Mouse (Mus musculus) E14TG2a.4 (cell line): Measurements from ENCODE around the gene Ago4.

Source experiments
- H3K27me3 ChIP-seq: 2 replicates; pipeline ENCODE4 v1.6.1; 2014; ENCODE audit warnings: low read length, control low read depth; ENCODE audit not compliant: insufficient read depth
- H3K36me3 ChIP-seq: 2 replicates; pipeline ENCODE4 v1.6.1; 2014; ENCODE audit warnings: low read length, control low read depth; ENCODE audit not compliant: insufficient read depth
- H3K4me1 ChIP-seq: replicated peaks from 2 replicates; pipeline ENCODE4 v1.6.1; 2014; ENCODE audit warnings: low read depth, low read length, control low read depth
- H3K4me3 ChIP-seq: replicated peaks from 2 replicates; pipeline ENCODE4 v1.5.1; 2014; ENCODE audit warnings: mild to moderate bottlenecking, low read length
- H3K9me3 ChIP-seq: 2 replicates; pipeline ENCODE4 v1.6.1; 2014; ENCODE audit warnings: low read length, control low read depth
- CTCF ChIP-seq: conservative IDR thresholded peaks from 2 replicates; pipeline ENCODE4 v1.5.1; 2014; ENCODE audit warnings: low read length
- NANOG ChIP-seq: IDR thresholded peaks from 2 replicates; pipeline ENCODE4 v1.6.1; 2014; ENCODE audit warnings: borderline replicate concordance, low read length, mixed read lengths
- POU5F1 ChIP-seq: IDR thresholded peaks from 2 replicates; pipeline ENCODE4 v1.6.1; 2014; ENCODE audit warnings: low read length, borderline replicate concordance

The Ago4 gene

GRCm38 (mm10) chr4:126491977-126492376 is 41.3 kb downstream of the Ago4 start:
- TF ChIP-seq NANOG, result no peak
- TF ChIP-seq CTCF, result no peak
- TF ChIP-seq POU5F1, result no peak
- Histone ChIP-seq H3K4me3 (no peak overlapping the region), H3K36me3 (no peaks in the 10 kb centered on the region), H3K9me3 (no peaks in the 10 kb centered on the region), H3K27me3 (no peaks in the 10 kb centered on the region), H3K4me1 (no peaks in the 10 kb centered on the region)

- no peak overlapping the region for H3K4me3 ChIP-seq
- no peaks in the 10 kb centered on the region for H3K36me3 ChIP-seq
- TF ChIP-seq NANOG (no peak), CTCF (no peak), POU5F1 (no peak)
- no peaks in the 10 kb centered on the region for H3K4me1 ChIP-seq
- peaks cover 5% of the 10 kb centered on the region; the same call in 1 of the 2 replicates for H3K27me3 ChIP-seq
- no peaks in the 10 kb centered on the region for H3K9me3 ChIP-seq
Observed at GRCm38 (mm10) chr4:126490726-126491125, 42.5 kb downstream of the Ago4 start.

- Histone ChIP-seq H3K4me1 (no peaks in the 10 kb centered on the region), H3K36me3 (no peaks in the 10 kb centered on the region), H3K4me3 (no peak overlapping the region), H3K9me3 (no peaks in the 10 kb centered on the region), H3K27me3 (peaks cover 10% of the 10 kb centered on the region; the same call in 1 of the 2 replicates)
- TF ChIP-seq CTCF (no peak), NANOG (no peak), POU5F1 (no peak)
Observed at GRCm38 (mm10) chr4:126489811-126490210, 43.5 kb downstream of the Ago4 start.

GRCm38 (mm10) chr4:126486217-126486616 is 47.1 kb downstream of the Ago4 start:
- H3K36me3 ChIP-seq, result no peaks in the 10 kb centered on the region
- peaks cover 25% of the 10 kb centered on the region; the same call in 1 of the 2 replicates for H3K27me3 ChIP-seq
- 0 out of 2 replicates have a peak, but pooled peaks cover 5% of the 10 kb centered on the region for H3K4me1 ChIP-seq
- H3K9me3 ChIP-seq, result no peaks in the 10 kb centered on the region
- H3K4me3 ChIP-seq, result no peak overlapping the region
- no peak for TF ChIP-seq CTCF
- TF ChIP-seq NANOG, result no peak
- no peak for TF ChIP-seq POU5F1

GRCm38 (mm10) chr4:126485065-126485464 is 48.2 kb downstream of the Ago4 start:
- Histone ChIP-seq H3K9me3 (no peaks in the 10 kb centered on the region), H3K4me3 (no peak overlapping the region), H3K4me1 (peaks cover 11% of the 10 kb centered on the region), H3K27me3 (peaks cover 25% of the 10 kb centered on the region; the same call in 1 of the 2 replicates), H3K36me3 (no peaks in the 10 kb centered on the region)
- TF ChIP-seq CTCF (no peak), NANOG (no peak), POU5F1 (no peak)

DNA sequence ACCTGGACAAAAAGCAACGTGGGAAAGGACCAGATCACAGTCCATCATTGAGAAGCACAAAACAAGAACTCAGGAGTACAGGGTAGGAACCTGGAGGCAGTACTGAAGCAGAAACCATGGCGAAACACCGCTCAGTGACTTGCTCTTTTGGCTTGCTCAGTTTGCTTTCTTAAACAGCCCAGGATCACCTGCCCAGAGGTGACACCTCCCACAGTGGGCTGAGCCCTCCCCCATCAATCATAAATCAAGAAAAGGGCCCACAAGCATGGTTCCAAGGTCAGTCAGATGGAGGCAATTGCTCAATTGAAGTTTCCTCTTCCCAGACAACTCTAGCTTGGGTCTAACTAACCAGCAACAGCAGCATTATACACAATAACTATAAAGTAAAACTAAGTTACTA is 49.4 kb downstream of the Ago4 start:
- no peaks in the 10 kb centered on the region for H3K9me3 ChIP-seq
- peaks cover 17% of the 10 kb centered on the region for H3K4me1 ChIP-seq
- no peak overlapping the region for H3K4me3 ChIP-seq
- TF ChIP-seq CTCF, result no peak
- TF ChIP-seq NANOG, result no peak
- TF ChIP-seq POU5F1, result no peak
- peaks cover 25% of the 10 kb centered on the region; the same call in 1 of the 2 replicates for H3K27me3 ChIP-seq
- H3K36me3 ChIP-seq, result no peaks in the 10 kb centered on the region

DNA sequence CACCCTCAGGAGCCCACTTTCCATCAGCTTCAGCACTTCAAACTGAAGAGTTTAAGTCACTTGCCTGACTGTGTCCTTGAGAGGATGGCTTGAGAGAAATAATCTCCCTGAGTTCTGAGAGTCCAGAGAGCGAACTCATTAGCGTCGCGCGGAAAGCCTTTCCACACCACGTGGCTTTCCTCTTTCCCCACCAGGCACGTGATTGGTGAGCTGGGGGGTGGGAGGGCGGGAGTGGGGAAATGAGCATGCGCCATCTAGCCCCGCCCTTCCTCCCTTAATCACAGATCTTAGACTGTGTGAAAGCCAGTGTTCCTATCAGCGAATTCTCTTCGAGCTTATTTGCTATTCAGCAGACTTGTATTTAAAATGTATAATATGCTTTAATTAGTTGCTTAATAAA is 50.3 kb downstream of the Ago4 start:
- TF ChIP-seq NANOG, result no peak
- no peak for TF ChIP-seq CTCF
- no peak for TF ChIP-seq POU5F1
- H3K27me3 ChIP-seq, result peaks cover 25% of the 10 kb centered on the region; the same call in 1 of the 2 replicates
- H3K9me3 ChIP-seq, result no peaks in the 10 kb centered on the region
- H3K4me3 ChIP-seq, result no peak overlapping the region
- H3K4me1 ChIP-seq, result peaks cover 17% of the 10 kb centered on the region
- no peaks in the 10 kb centered on the region for H3K36me3 ChIP-seq

DNA sequence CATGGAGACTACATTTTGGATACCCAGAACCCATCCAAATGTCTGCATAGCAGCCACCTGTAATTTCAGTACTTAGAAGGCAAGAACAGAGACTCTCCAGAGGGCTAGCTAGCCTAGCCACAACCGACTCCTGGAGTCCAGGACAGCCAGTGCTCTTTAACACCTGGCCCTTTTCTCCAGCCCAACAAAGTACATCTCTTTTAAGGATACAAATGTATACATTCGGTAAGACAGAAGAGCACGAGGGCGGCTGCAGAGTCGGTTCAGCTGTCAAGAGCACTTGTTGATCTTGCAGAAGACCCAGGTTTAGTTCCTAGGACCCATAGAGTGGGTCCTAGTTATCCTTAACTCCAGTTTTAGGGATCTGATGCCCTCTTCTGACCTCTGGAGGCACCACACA is 51.8 kb downstream of the Ago4 start:
- H3K4me3 ChIP-seq, result no peak overlapping the region
- peaks cover 19% of the 10 kb centered on the region for H3K4me1 ChIP-seq
- no peaks in the 10 kb centered on the region for H3K36me3 ChIP-seq
- peaks cover 25% of the 10 kb centered on the region; the same call in 1 of the 2 replicates for H3K27me3 ChIP-seq
- H3K9me3 ChIP-seq, result no peaks in the 10 kb centered on the region
- no peak for TF ChIP-seq POU5F1
- TF ChIP-seq CTCF, result no peak
- TF ChIP-seq NANOG, result no peak

DNA sequence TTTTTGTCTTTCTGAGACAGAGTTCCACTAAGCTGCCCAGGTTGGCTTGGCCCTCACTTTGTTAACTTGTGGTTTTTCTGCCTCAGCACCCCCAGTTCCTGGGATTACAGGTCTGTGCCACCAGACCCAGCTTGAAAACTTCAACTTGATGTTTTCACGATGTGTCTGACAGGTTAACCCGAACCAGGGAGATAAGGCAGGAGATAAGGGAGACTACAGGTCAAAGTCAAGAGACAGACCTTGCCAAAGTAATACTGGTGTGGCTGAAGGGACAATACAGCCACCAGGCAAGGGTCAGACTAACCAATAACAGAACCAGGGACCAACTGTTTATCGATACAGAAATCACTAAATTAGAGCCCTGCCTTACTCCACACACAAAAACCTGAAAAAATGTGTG is 53.0 kb downstream of the Ago4 start:
- Histone ChIP-seq H3K36me3 (no peaks in the 10 kb centered on the region), H3K4me3 (no peak overlapping the region), H3K27me3 (peaks cover 17% of the 10 kb centered on the region; the same call in 1 of the 2 replicates), H3K4me1 (peaks cover 23% of the 10 kb centered on the region), H3K9me3 (no peaks in the 10 kb centered on the region)
- no peak for TF ChIP-seq NANOG
- TF ChIP-seq POU5F1, result no peak
- no peak for TF ChIP-seq CTCF
